Mouse (Mus musculus): ENCODE data around the gene Slc18a3. TPM values are rescaled to one million over a fixed set of nuclear protein-coding genes. Genes with fewer than 3 reads are reported as not detected.

The Slc18a3 gene
- polyA plus RNA-seq (2014; fragmentation: Nextera tagmentation; extraction: Ambion mirVana): 5.3 and 7.0 TPM in 2 replicates

GRCm38 (mm10) chr14:32464601-32465505 lies at the start of gene Slc18a3:
TSS of gene Slc18a3 (minus strand) at chr14:32464850.
- H3K27ac ChIP-seq (ENCODE audit: low read depth, low read length): 0 out of 2 replicates have a peak within 1 kb of the TSS, but pooled peaks have one; percentile 24
- H3K27me3 ChIP-seq (ENCODE audit: control insufficient read depth, insufficient read depth, low read length): peaks cover 70% of the 10 kb centered on the region
- ATAC-seq (ENCODE audit: low FRiP score): 0 out of 2 replicates have a peak, but pooled peaks have one; percentile 31
- peak within 1 kb of the TSS; percentile 36 for H3K4me3 ChIP-seq (ENCODE audit: low read depth, low read length)
- 0 out of 2 replicates have a peak, but pooled peaks cover 6% of the 10 kb centered on the region for H3K4me1 ChIP-seq (replicated peaks; ENCODE audit: control insufficient read depth, insufficient read depth, low read length)
- peak within 1 kb of the TSS; percentile 66 for H3K4me2 ChIP-seq (replicated peaks; ENCODE audit: low read depth, low read length)
- no peaks in the 10 kb centered on the region for H3K36me3 ChIP-seq (ENCODE audit: control insufficient read depth, insufficient read depth, low read length)
- DNase-seq (ENCODE audit: low spot score): peak; percentile 39
- WGBS: under 1% methylated on average over 49 of the region's 70 CpGs
- H3K9me3 ChIP-seq (ENCODE audit: control insufficient read depth, low read length): no peaks in the 10 kb centered on the region
- H3K9ac ChIP-seq (ENCODE audit: low read depth, low read length): peak within 1 kb of the TSS; percentile 19; the same call in 1 of the 2 replicates

GRCm38 (mm10) chr14:32513336-32514032 lies 48.8 kb upstream of the Slc18a3 start, which contains the start of gene Ercc6:
TSS of gene Ercc6 (plus strand) at chr14:32513521.
- Histone ChIP-seq H3K27ac (ENCODE audit: low read depth, low read length) (peak within 1 kb of the TSS; percentile 31; the same call in 1 of the 2 replicates), H3K4me2 (replicated peaks; ENCODE audit: low read depth, low read length) (peak within 1 kb of the TSS; percentile 82), H3K27me3 (ENCODE audit: control insufficient read depth, insufficient read depth, low read length) (no peaks in the 10 kb centered on the region), H3K4me3 (ENCODE audit: low read depth, low read length) (peak within 1 kb of the TSS; percentile 69), H3K9ac (ENCODE audit: low read depth, low read length) (peak within 1 kb of the TSS; percentile 51), H3K4me1 (replicated peaks; ENCODE audit: control insufficient read depth, insufficient read depth, low read length) (no peaks in the 10 kb centered on the region; the same call in 1 of the 2 replicates), H3K36me3 (ENCODE audit: control insufficient read depth, insufficient read depth, low read length) (peaks cover 3% of the 10 kb centered on the region; the same call in 1 of the 2 replicates), H3K9me3 (ENCODE audit: control insufficient read depth, low read length) (no peaks in the 10 kb centered on the region)
- ATAC-seq (ENCODE audit: low FRiP score) (peak; percentile 97), DNase-seq (ENCODE audit: low spot score) (peak; percentile 98)
- under 1% methylated on average over 62 of the region's 62 CpGs for WGBS

GRCm38 (mm10) chr14:32512912-32513311 lies 48.3 kb upstream of the Slc18a3 start:
- Histone ChIP-seq H3K27ac (ENCODE audit: low read depth, low read length) (no peak overlapping the region), H3K4me2 (replicated peaks; ENCODE audit: low read depth, low read length) (peak overlapping the region; percentile 82), H3K4me1 (replicated peaks; ENCODE audit: control insufficient read depth, insufficient read depth, low read length) (no peaks in the 10 kb centered on the region; the same call in 1 of the 2 replicates), H3K9me3 (ENCODE audit: control insufficient read depth, low read length) (no peaks in the 10 kb centered on the region), H3K27me3 (ENCODE audit: control insufficient read depth, insufficient read depth, low read length) (no peaks in the 10 kb centered on the region), H3K4me3 (ENCODE audit: low read depth, low read length) (peak overlapping the region; percentile 69; the same call in 1 of the 2 replicates), H3K36me3 (ENCODE audit: control insufficient read depth, insufficient read depth, low read length) (peaks cover 3% of the 10 kb centered on the region; the same call in 1 of the 2 replicates), H3K9ac (ENCODE audit: low read depth, low read length) (peak overlapping the region; percentile 51)
- WGBS: 41% methylated on average over 9 of the region's 9 CpGs
- ATAC-seq (ENCODE audit: low FRiP score) (peak; percentile 39), DNase-seq (ENCODE audit: low spot score) (no peak)

- Histone ChIP-seq H3K27ac (ENCODE audit: low read depth, low read length) (no peak overlapping the region), H3K36me3 (ENCODE audit: control insufficient read depth, insufficient read depth, low read length) (no peaks in the 10 kb centered on the region), H3K4me1 (replicated peaks; ENCODE audit: control insufficient read depth, insufficient read depth, low read length) (no peaks in the 10 kb centered on the region; the same call in 1 of the 2 replicates), H3K4me3 (ENCODE audit: low read depth, low read length) (no peak overlapping the region), H3K27me3 (ENCODE audit: control insufficient read depth, insufficient read depth, low read length) (no peaks in the 10 kb centered on the region), H3K4me2 (replicated peaks; ENCODE audit: low read depth, low read length) (no peak overlapping the region), H3K9me3 (ENCODE audit: control insufficient read depth, low read length) (no peaks in the 10 kb centered on the region), H3K9ac (ENCODE audit: low read depth, low read length) (no peak overlapping the region)
- no peak for ATAC-seq (ENCODE audit: low FRiP score)
- WGBS: 88% methylated on average over 6 of the region's 6 CpGs
- no peak for DNase-seq (ENCODE audit: low spot score)
Measured at GRCm38 (mm10) chr14:32509443-32509961, 44.9 kb upstream of the Slc18a3 start.

GRCm38 (mm10) chr14:32508105-32508835 lies 43.6 kb upstream of the Slc18a3 start:
- Histone ChIP-seq H3K27me3 (ENCODE audit: control insufficient read depth, insufficient read depth, low read length) (no peaks in the 10 kb centered on the region), H3K9me3 (ENCODE audit: control insufficient read depth, low read length) (no peaks in the 10 kb centered on the region), H3K4me2 (replicated peaks; ENCODE audit: low read depth, low read length) (no peak overlapping the region), H3K4me1 (replicated peaks; ENCODE audit: control insufficient read depth, insufficient read depth, low read length) (no peaks in the 10 kb centered on the region; the same call in 1 of the 2 replicates), H3K27ac (ENCODE audit: low read depth, low read length) (no peak overlapping the region), H3K9ac (ENCODE audit: low read depth, low read length) (no peak overlapping the region), H3K4me3 (ENCODE audit: low read depth, low read length) (no peak overlapping the region), H3K36me3 (ENCODE audit: control insufficient read depth, insufficient read depth, low read length) (no peaks in the 10 kb centered on the region)
- ATAC-seq (ENCODE audit: low FRiP score) (no peak), DNase-seq (ENCODE audit: low spot score) (no peak)
- 76% methylated on average over 10 of the region's 10 CpGs for WGBS

- DNase-seq (ENCODE audit: low spot score) (no peak), ATAC-seq (ENCODE audit: low FRiP score) (no peak)
- no peaks in the 10 kb centered on the region; the same call in 1 of the 2 replicates for H3K4me1 ChIP-seq (replicated peaks; ENCODE audit: control insufficient read depth, insufficient read depth, low read length)
- no peak overlapping the region for H3K9ac ChIP-seq (ENCODE audit: low read depth, low read length)
- WGBS: 83% methylated on average over 4 of the region's 4 CpGs
- H3K27ac ChIP-seq (ENCODE audit: low read depth, low read length): no peak overlapping the region
- H3K27me3 ChIP-seq (ENCODE audit: control insufficient read depth, insufficient read depth, low read length): no peaks in the 10 kb centered on the region
- no peak overlapping the region for H3K4me3 ChIP-seq (ENCODE audit: low read depth, low read length)
- H3K36me3 ChIP-seq (ENCODE audit: control insufficient read depth, insufficient read depth, low read length): no peaks in the 10 kb centered on the region
- no peak overlapping the region for H3K4me2 ChIP-seq (replicated peaks; ENCODE audit: low read depth, low read length)
- H3K9me3 ChIP-seq (ENCODE audit: control insufficient read depth, low read length): no peaks in the 10 kb centered on the region
Measured at GRCm38 (mm10) chr14:32507216-32507615, 42.6 kb upstream of the Slc18a3 start.

- Histone ChIP-seq H3K36me3 (ENCODE audit: control insufficient read depth, insufficient read depth, low read length) (no peaks in the 10 kb centered on the region), H3K9ac (ENCODE audit: low read depth, low read length) (no peak overlapping the region), H3K27ac (ENCODE audit: low read depth, low read length) (no peak overlapping the region), H3K27me3 (ENCODE audit: control insufficient read depth, insufficient read depth, low read length) (no peaks in the 10 kb centered on the region), H3K9me3 (ENCODE audit: control insufficient read depth, low read length) (no peaks in the 10 kb centered on the region), H3K4me2 (replicated peaks; ENCODE audit: low read depth, low read length) (no peak overlapping the region), H3K4me1 (replicated peaks; ENCODE audit: control insufficient read depth, insufficient read depth, low read length) (no peaks in the 10 kb centered on the region; the same call in 1 of the 2 replicates), H3K4me3 (ENCODE audit: low read depth, low read length) (no peak overlapping the region)
- ATAC-seq (ENCODE audit: low FRiP score) (no peak), DNase-seq (ENCODE audit: low spot score) (no peak)
- 89% methylated on average over 10 of the region's 10 CpGs for WGBS
Measured at GRCm38 (mm10) chr14:32506329-32506728, 41.7 kb upstream of the Slc18a3 start.

- no peaks in the 10 kb centered on the region; the same call in 1 of the 2 replicates for H3K4me1 ChIP-seq (replicated peaks; ENCODE audit: control insufficient read depth, insufficient read depth, low read length)
- WGBS: 88% methylated on average over 1 of the region's 1 CpGs
Measured at GRCm38 (mm10) chr14:32503897-32504296, 39.2 kb upstream of the Slc18a3 start.

More at GRCm38 (mm10) chr14:32503897-32504296, 39.2 kb upstream of the Slc18a3 start:
- no peak for DNase-seq (ENCODE audit: low spot score)
- H3K4me3 ChIP-seq (ENCODE audit: low read depth, low read length): no peak overlapping the region
- no peak for ATAC-seq (ENCODE audit: low FRiP score)
- no peak overlapping the region for H3K27ac ChIP-seq (ENCODE audit: low read depth, low read length)
- H3K9me3 ChIP-seq (ENCODE audit: control insufficient read depth, low read length): no peaks in the 10 kb centered on the region
- H3K9ac ChIP-seq (ENCODE audit: low read depth, low read length): no peak overlapping the region
- H3K27me3 ChIP-seq (ENCODE audit: control insufficient read depth, insufficient read depth, low read length): no peaks in the 10 kb centered on the region
- no peak overlapping the region for H3K4me2 ChIP-seq (replicated peaks; ENCODE audit: low read depth, low read length)
- no peaks in the 10 kb centered on the region for H3K36me3 ChIP-seq (ENCODE audit: control insufficient read depth, insufficient read depth, low read length)
